Mouse (Mus musculus): ENCODE measurements around the gene Icam2. TPM values are rescaled to one million over a fixed set of nuclear protein-coding genes. Genes with fewer than 3 reads are reported as not detected.

Gene Icam2
- polyA plus RNA-seq (2014; fragmentation: Nextera tagmentation; extraction: Ambion mirVana) = 23.7 and 28.7 TPM in 2 replicates

DNA sequence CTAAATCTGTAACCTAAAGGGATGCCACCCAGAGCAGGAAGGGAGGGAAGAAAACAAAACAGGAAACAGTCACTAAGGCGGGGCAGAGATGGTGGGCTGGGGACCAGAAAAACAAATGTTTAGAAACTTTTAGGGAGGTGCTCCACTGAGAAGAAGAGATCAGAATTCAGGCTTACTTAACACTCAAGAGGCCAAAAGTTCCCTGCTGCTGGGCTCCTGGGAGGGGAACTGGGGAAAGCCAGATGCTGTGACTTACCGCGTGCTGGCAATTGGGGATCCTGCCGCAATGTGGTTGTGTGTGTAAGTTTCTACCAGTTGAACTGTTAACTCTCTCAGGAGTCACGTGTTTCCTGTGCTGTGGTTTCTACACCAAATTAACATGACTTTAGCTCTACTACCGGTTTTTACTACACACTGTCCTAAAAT, at the start of gene Icam2:
TSS of gene Icam2 (minus strand) at position 285 of the 426 bp plus-strand sequence.
- no peak within 1 kb of the TSS for H3K4me2 ChIP-seq (ENCODE audit: low read depth, low read length)
- H3K4me3 ChIP-seq (ENCODE audit: low read depth, low read length) = no peak within 1 kb of the TSS
- WGBS = 81% methylated on average over 6 of the region's 6 CpGs
- H3K9me3 ChIP-seq (replicated peaks; ENCODE audit: control insufficient read depth, low read length) = no peaks in the 10 kb centered on the region
- no peaks in the 10 kb centered on the region for H3K4me1 ChIP-seq (ENCODE audit: control insufficient read depth, insufficient read depth, low read length)
- H3K27ac ChIP-seq (replicated peaks; ENCODE audit: low read depth, low read length) = no peak within 1 kb of the TSS
- no peaks in the 10 kb centered on the region for H3K36me3 ChIP-seq (replicated peaks; ENCODE audit: control insufficient read depth, insufficient read depth, low read depth, low read length)
- no peak within 1 kb of the TSS for H3K9ac ChIP-seq (replicated peaks; ENCODE audit: low read length)
- DNase-seq (ENCODE audit: low spot score) (no peak), ATAC-seq (replicated peaks; ENCODE audit: insufficient number of reproducible peaks, low FRiP score, low TSS enrichment, low read depth) (no peak)
- H3K27me3 ChIP-seq (ENCODE audit: control insufficient read depth, insufficient read depth, low read length) = no peaks in the 10 kb centered on the region

DNA sequence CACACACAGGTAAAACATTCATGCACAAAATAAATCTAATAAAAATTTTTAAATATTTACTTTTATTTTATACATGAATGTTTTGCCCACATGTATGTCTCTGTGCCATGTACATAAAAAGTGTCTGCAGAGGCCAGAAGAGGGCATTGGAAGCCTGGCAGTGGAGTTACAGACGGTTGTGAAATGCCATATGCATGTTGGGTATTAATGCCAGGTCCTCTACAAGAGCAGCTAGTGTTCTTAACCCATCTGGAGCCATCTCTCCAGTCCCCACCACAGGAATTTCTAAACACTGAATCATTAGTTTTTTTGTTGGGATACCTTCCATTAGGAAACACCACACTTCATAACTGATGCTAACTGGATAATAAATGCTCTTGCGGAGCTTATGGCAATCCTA, 49.7 kb upstream of the Icam2 start:
- 87% methylated on average over 2 of the region's 2 CpGs for WGBS

GRCm38 (mm10) chr11:106437039-106437438, 49.2 kb upstream of the Icam2 start:
- H3K4me1 ChIP-seq (ENCODE audit: control insufficient read depth, insufficient read depth, low read length) = no peaks in the 10 kb centered on the region
- H3K9me3 ChIP-seq (replicated peaks; ENCODE audit: control insufficient read depth, low read length) = no peaks in the 10 kb centered on the region
- ATAC-seq (replicated peaks; ENCODE audit: insufficient number of reproducible peaks, low FRiP score, low TSS enrichment, low read depth) (no peak), DNase-seq (ENCODE audit: low spot score) (no peak)
- no peaks in the 10 kb centered on the region for H3K36me3 ChIP-seq (replicated peaks; ENCODE audit: control insufficient read depth, insufficient read depth, low read depth, low read length)
- no peaks in the 10 kb centered on the region for H3K27me3 ChIP-seq (ENCODE audit: control insufficient read depth, insufficient read depth, low read length)
- no peak overlapping the region for H3K9ac ChIP-seq (replicated peaks; ENCODE audit: low read length)
- no peak overlapping the region for H3K27ac ChIP-seq (replicated peaks; ENCODE audit: low read depth, low read length)
- WGBS = 87% methylated on average over 5 of the region's 5 CpGs
- H3K4me3 ChIP-seq (ENCODE audit: low read depth, low read length) = no peak overlapping the region
- H3K4me2 ChIP-seq (ENCODE audit: low read depth, low read length) = no peak overlapping the region

More for the DNA sequence above, 49.7 kb upstream of the Icam2 start:
- H3K9me3 ChIP-seq (replicated peaks; ENCODE audit: control insufficient read depth, low read length) = no peaks in the 10 kb centered on the region
- DNase-seq (ENCODE audit: low spot score) (no peak), ATAC-seq (replicated peaks; ENCODE audit: insufficient number of reproducible peaks, low FRiP score, low TSS enrichment, low read depth) (no peak)
- no peaks in the 10 kb centered on the region for H3K27me3 ChIP-seq (ENCODE audit: control insufficient read depth, insufficient read depth, low read length)
- no peak overlapping the region for H3K27ac ChIP-seq (replicated peaks; ENCODE audit: low read depth, low read length)
- H3K4me2 ChIP-seq (ENCODE audit: low read depth, low read length) = no peak overlapping the region
- H3K4me3 ChIP-seq (ENCODE audit: low read depth, low read length) = no peak overlapping the region
- no peaks in the 10 kb centered on the region for H3K36me3 ChIP-seq (replicated peaks; ENCODE audit: control insufficient read depth, insufficient read depth, low read depth, low read length)
- H3K9ac ChIP-seq (replicated peaks; ENCODE audit: low read length) = no peak overlapping the region
- no peaks in the 10 kb centered on the region for H3K4me1 ChIP-seq (ENCODE audit: control insufficient read depth, insufficient read depth, low read length)

- Histone ChIP-seq H3K36me3 (replicated peaks; ENCODE audit: control insufficient read depth, insufficient read depth, low read depth, low read length) (no peaks in the 10 kb centered on the region), H3K9me3 (replicated peaks; ENCODE audit: control insufficient read depth, low read length) (no peaks in the 10 kb centered on the region), H3K27ac (replicated peaks; ENCODE audit: low read depth, low read length) (no peak overlapping the region), H3K4me1 (ENCODE audit: control insufficient read depth, insufficient read depth, low read length) (no peaks in the 10 kb centered on the region), H3K9ac (replicated peaks; ENCODE audit: low read length) (no peak overlapping the region), H3K4me3 (ENCODE audit: low read depth, low read length) (no peak overlapping the region), H3K27me3 (ENCODE audit: control insufficient read depth, insufficient read depth, low read length) (no peaks in the 10 kb centered on the region), H3K4me2 (ENCODE audit: low read depth, low read length) (no peak overlapping the region)
- DNase-seq (ENCODE audit: low spot score) = no peak
- 87% methylated on average over 5 of the region's 5 CpGs for WGBS
- ATAC-seq (replicated peaks; ENCODE audit: insufficient number of reproducible peaks, low FRiP score, low TSS enrichment, low read depth) = no peak
Observed at GRCm38 (mm10) chr11:106430392-106430791, 42.5 kb upstream of the Icam2 start.

DNA sequence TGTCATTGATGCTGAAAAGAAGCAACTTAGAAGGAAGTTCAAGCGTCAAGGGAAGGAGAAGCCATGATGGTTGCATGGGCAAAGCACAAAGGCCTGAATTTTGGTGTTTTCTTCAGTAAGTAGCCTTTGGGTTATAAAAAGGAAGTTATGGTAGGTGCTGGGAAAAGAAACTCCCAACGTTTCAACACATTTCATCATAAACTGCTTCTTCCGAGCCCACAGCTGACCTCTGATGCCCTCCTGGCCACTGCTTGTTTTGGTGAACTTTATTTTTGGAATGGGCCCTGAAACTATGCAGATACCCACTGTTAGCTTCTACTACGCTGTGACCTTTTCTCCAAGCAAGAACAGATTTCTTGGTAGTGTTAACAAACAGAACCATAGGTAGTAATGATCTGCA, 41.8 kb upstream of the Icam2 start:
- Histone ChIP-seq H3K9me3 (replicated peaks; ENCODE audit: control insufficient read depth, low read length) (no peaks in the 10 kb centered on the region), H3K4me1 (ENCODE audit: control insufficient read depth, insufficient read depth, low read length) (no peaks in the 10 kb centered on the region), H3K9ac (replicated peaks; ENCODE audit: low read length) (no peak overlapping the region), H3K4me3 (ENCODE audit: low read depth, low read length) (no peak overlapping the region), H3K4me2 (ENCODE audit: low read depth, low read length) (no peak overlapping the region), H3K27ac (replicated peaks; ENCODE audit: low read depth, low read length) (no peak overlapping the region), H3K36me3 (replicated peaks; ENCODE audit: control insufficient read depth, insufficient read depth, low read depth, low read length) (no peaks in the 10 kb centered on the region), H3K27me3 (ENCODE audit: control insufficient read depth, insufficient read depth, low read length) (no peaks in the 10 kb centered on the region)
- ATAC-seq (replicated peaks; ENCODE audit: insufficient number of reproducible peaks, low FRiP score, low TSS enrichment, low read depth) (no peak), DNase-seq (ENCODE audit: low spot score) (no peak)
- WGBS = 83% methylated on average over 4 of the region's 4 CpGs

DNA sequence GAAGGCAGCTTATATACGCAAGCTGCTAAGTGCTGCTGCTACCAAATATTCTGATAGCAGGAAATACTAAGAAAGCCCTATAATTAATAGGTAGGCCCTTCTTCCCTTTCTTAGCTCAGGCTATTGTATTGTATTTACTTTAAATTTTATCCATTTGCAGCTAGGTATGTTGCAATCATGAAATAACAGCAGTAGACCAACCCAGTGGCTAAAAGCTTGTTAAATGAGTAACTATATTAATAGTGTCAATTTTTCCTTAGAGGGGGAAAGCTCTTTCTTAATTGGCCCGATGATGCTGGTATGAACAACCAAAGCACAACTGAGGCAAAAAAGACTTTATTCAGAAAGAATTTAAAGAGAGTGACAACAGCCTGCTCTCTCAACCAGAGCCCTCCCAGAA, 40.7 kb upstream of the Icam2 start:
- H3K4me3 ChIP-seq (ENCODE audit: low read depth, low read length) = no peak overlapping the region
- H3K27ac ChIP-seq (replicated peaks; ENCODE audit: low read depth, low read length) = no peak overlapping the region
- no peak overlapping the region for H3K4me2 ChIP-seq (ENCODE audit: low read depth, low read length)
- no peaks in the 10 kb centered on the region for H3K9me3 ChIP-seq (replicated peaks; ENCODE audit: control insufficient read depth, low read length)
- no peak for ATAC-seq (replicated peaks; ENCODE audit: insufficient number of reproducible peaks, low FRiP score, low TSS enrichment, low read depth)
- no peaks in the 10 kb centered on the region for H3K4me1 ChIP-seq (ENCODE audit: control insufficient read depth, insufficient read depth, low read length)
- 91% methylated on average over 2 of the region's 2 CpGs for WGBS
- no peaks in the 10 kb centered on the region for H3K27me3 ChIP-seq (ENCODE audit: control insufficient read depth, insufficient read depth, low read length)
- no peak overlapping the region for H3K9ac ChIP-seq (replicated peaks; ENCODE audit: low read length)
- H3K36me3 ChIP-seq (replicated peaks; ENCODE audit: control insufficient read depth, insufficient read depth, low read depth, low read length) = no peaks in the 10 kb centered on the region
- no peak for DNase-seq (ENCODE audit: low spot score)

- Histone ChIP-seq H3K9me3 (replicated peaks; ENCODE audit: control insufficient read depth, low read length) (no peaks in the 10 kb centered on the region), H3K4me1 (ENCODE audit: control insufficient read depth, insufficient read depth, low read length) (no peaks in the 10 kb centered on the region), H3K9ac (replicated peaks; ENCODE audit: low read length) (no peak overlapping the region), H3K36me3 (replicated peaks; ENCODE audit: control insufficient read depth, insufficient read depth, low read depth, low read length) (no peaks in the 10 kb centered on the region), H3K27me3 (ENCODE audit: control insufficient read depth, insufficient read depth, low read length) (no peaks in the 10 kb centered on the region), H3K4me2 (ENCODE audit: low read depth, low read length) (no peak overlapping the region), H3K27ac (replicated peaks; ENCODE audit: low read depth, low read length) (no peak overlapping the region), H3K4me3 (ENCODE audit: low read depth, low read length) (no peak overlapping the region)
- DNase-seq (ENCODE audit: low spot score) (no peak), ATAC-seq (replicated peaks; ENCODE audit: insufficient number of reproducible peaks, low FRiP score, low TSS enrichment, low read depth) (no peak)
- WGBS = 81% methylated on average over 4 of the region's 4 CpGs
Observed at GRCm38 (mm10) chr11:106428106-106428505, 40.2 kb upstream of the Icam2 start.

GRCm38 (mm10) chr11:106426447-106426846, 38.6 kb upstream of the Icam2 start:
- WGBS = 84% methylated on average over 4 of the region's 4 CpGs
- no peak overlapping the region for H3K9ac ChIP-seq (replicated peaks; ENCODE audit: low read length)
- no peaks in the 10 kb centered on the region for H3K9me3 ChIP-seq (replicated peaks; ENCODE audit: control insufficient read depth, low read length)
- no peak for DNase-seq (ENCODE audit: low spot score)
- H3K36me3 ChIP-seq (replicated peaks; ENCODE audit: control insufficient read depth, insufficient read depth, low read depth, low read length) = no peaks in the 10 kb centered on the region
- H3K4me2 ChIP-seq (ENCODE audit: low read depth, low read length) = no peak overlapping the region
- H3K4me3 ChIP-seq (ENCODE audit: low read depth, low read length) = no peak overlapping the region
- no peak for ATAC-seq (replicated peaks; ENCODE audit: insufficient number of reproducible peaks, low FRiP score, low TSS enrichment, low read depth)
- H3K27ac ChIP-seq (replicated peaks; ENCODE audit: low read depth, low read length) = no peak overlapping the region
- no peaks in the 10 kb centered on the region for H3K27me3 ChIP-seq (ENCODE audit: control insufficient read depth, insufficient read depth, low read length)
- H3K4me1 ChIP-seq (ENCODE audit: control insufficient read depth, insufficient read depth, low read length) = no peaks in the 10 kb centered on the region

All from embryonic facial prominence, embryonic 11.5 days (tissue).